In genomic region chr12:65258212-65259138, GRCm38 (mm10) we compare ENCODE assay signal across 9 mouse cellular contexts. TPM values are rescaled to one million over a fixed set of nuclear protein-coding genes. Genes with fewer than 3 reads are reported as not detected.
DNase-seq lines count a peak whose midpoint lies in the region; ATAC-seq and TF ChIP-seq lines count a peak whose summit lies in the region.
"Had no signal": no experiment of that assay in that cellular context is flagged by ENCODE, and none has a peak within 500 bp of the region (broad histone marks: within the 10 kb centered on the region; RNA-seq: fewer than 3 reads in every experiment).

No protein-coding gene starts in this region.

- H3K9ac ChIP-seq in ES-E14 (ENCODE audit: insufficient read depth, low read depth, low read length, poor library complexity, severe bottlenecking), result no peak overlapping the region

- no peak overlapping the region for H3K27ac ChIP-seq in ES-E14 (ENCODE audit: insufficient read depth, low read depth, low read length, poor library complexity, severe bottlenecking)

- in situ Hi-C loops in ES-E14 (cut with MboI; ENCODE audit: low sequenced_read_pairs in 2 of 2, unreplicated experiment in 2 of 2), result no loop called here

- H3K4me3 ChIP-seq in ES-E14 (ENCODE audit: insufficient read depth in 1 of 2, low read depth in 1 of 2, low read length in 2 of 2, poor library complexity in 1 of 2, severe bottlenecking in 1 of 2), result no peak overlapping the region

- H3K4me1 ChIP-seq in ES-E14 (ENCODE audit: control insufficient read depth in 2 of 2, insufficient read depth in 2 of 2, low read length in 2 of 2, poor library complexity in 1 of 2), result no peaks in the 10 kb centered on the region

- H3K9me3 ChIP-seq in ES-E14 (ENCODE audit: control insufficient read depth, insufficient read depth, low read depth, low read length), result no peaks in the 10 kb centered on the region

- DNase-seq in ES-E14 (ENCODE audit: low read depth, low spot score), result peak; percentile 35
- peak; percentile 26 for DNase-seq in heart, adult 8-10 months (ENCODE audit: low spot score)
- DNase-seq in kidney, adult 18-20 months, result peak; percentile 20
- DNase-seq in lung, postnatal 14 days, result peak; percentile 11
- peak; percentile 25 for DNase-seq in thymus, postnatal 25 days
- no peak for DNase-seq in c-Kit-positive CD71-positive TER-119-positive erythroid progenitor cells, embryonic 14.5 days (ENCODE audit: low spot score)
- DNase-seq in urinary bladder, adult 2 months (ENCODE audit: low spot score), result no peak

- no peaks in the 10 kb centered on the region for H3K36me3 ChIP-seq in ES-E14 (ENCODE audit: control insufficient read depth, insufficient read depth, low read length, poor library complexity, severe bottlenecking)

- ATAC-seq in activated CD4-positive, CD25-positive, alpha-beta regulatory T cell, adult 4 months, result peak; percentile 88

TF ChIP-seq in ES-E14, 5 proteins besides CTCF, POLR2A, EP300 and RAD21:
- TF ChIP-seq CHD2 (IDR thresholded peaks at IDR 0.05; ENCODE audit: low read depth, low read length) (no peak), ZNF384 (IDR thresholded peaks at IDR 0.05; ENCODE audit: low read depth, low read length) (no peak), MAFK (IDR thresholded peaks at IDR 0.05; ENCODE audit: insufficient read depth, low read depth, low read length) (no peak), ZC3H11A (IDR thresholded peaks at IDR 0.05; ENCODE audit: borderline replicate concordance, low read depth, low read length) (no peak), HCFC1 (IDR thresholded peaks at IDR 0.05; ENCODE audit: borderline replicate concordance, insufficient read depth, low read length) (no peak)

RNA-seq across cellular contexts. Expression of gene Wdr20rt, which starts 33.2 kb away (rescaled TPM):
- 2.4 and 2.5 TPM in 2 replicates for total RNA-seq in ES-E14 (2012; rRNA removed)
- not detected for polyA plus RNA-seq in activated CD4-positive, CD25-positive, alpha-beta regulatory T cell, adult 4 months (2017; shearing (Covaris generic))
- total RNA-seq in heart, adult 8-10 months (2022), result under 1 TPM in 1 of 4 experiments, not detected in 3; 0.16 TPM
- polyA plus RNA-seq in urinary bladder, adult 2 months (2012; rRNA removed), result not detected in 2 replicates
- polyA plus RNA-seq: small intestine, adult 2 months had no signal

Comparison
In these comparisons a context has a peak if more than half of its experiments do, and no peak if none do; other contexts are left out.
1. DNase-seq: peak in ES-E14 (single experiment), heart, adult 8-10 months (single experiment), kidney, adult 18-20 months (single experiment), lung, postnatal 14 days (single experiment) and thymus, postnatal 25 days (single experiment); none in c-Kit-positive CD71-positive TER-119-positive erythroid progenitor cells, embryonic 14.5 days (single experiment) and urinary bladder, adult 2 months (single experiment).